Mouse (Mus musculus): ENCODE measurements around the gene Arhgef6.

Gene Arhgef6

DNA sequence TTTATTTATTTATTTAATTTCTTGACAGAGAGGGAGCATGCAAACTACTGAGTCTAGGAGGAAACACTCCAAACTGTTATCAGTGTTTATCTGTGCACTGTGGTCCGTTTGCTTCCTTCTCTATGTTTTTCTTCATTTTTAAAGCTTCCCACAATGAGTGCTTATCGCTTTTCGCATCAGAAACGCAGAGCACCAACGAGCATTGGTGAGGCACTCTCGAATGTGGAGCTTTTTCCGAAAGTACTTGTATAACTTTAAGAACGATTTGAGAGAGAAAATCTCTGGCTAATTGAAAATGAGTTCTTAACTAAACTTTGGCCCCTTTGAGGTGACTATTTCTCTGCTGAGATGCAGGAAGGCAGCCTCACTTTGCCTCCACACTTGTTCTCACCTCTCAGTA, 151.2 kb downstream of the Arhgef6 start:
- DNase-seq, result no peak

DNA sequence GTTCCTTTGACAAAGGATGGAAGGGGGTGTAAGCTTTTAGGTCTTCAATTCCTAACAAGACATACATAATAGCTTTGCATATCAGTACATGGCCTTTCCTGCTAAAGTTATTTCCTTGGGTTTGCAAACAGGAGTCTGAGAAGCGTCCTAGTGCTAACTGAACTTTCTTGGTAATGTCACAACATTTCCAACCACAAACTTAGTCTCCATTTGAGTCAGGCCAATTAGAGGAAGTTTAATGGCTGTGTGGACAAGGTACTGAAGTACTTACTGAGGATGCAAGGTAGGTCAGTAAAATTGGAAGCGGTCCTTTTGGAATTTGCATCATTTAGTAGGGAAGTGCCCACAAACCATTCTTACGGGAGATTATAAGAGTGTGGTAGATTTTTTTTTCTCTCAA, 155.2 kb downstream of the Arhgef6 start:
- no peak for DNase-seq

DNA sequence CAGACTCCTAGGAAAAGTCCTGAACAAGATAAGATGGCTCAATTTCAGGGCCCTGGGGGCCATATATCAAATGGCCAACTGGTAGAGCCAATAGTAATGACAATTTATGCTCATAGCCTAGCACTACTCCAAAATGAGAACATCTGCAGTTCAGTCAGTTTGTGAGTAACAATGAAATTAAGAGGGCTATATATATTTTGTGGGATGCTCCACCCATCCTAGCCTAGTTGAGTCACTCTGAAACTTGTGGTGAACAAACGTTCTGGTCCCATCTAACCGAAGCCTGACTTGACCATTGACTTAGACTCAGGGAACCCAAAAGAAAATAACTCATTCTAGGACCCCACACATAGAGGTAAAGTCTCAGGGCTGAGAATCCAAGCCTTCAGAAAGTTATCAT, 156.1 kb downstream of the Arhgef6 start:
- DNase-seq, result no peak

Measured in lung, adult 18-20 months (tissue).